Mouse (Mus musculus): Measurements from ENCODE around the gene Slc45a2.
"Not testable (repeated sequence)": the region's sequence is repeated elsewhere in the genome, so short reads cannot be mapped to it uniquely, and the experiment has no call there.

Slc45a2 gene

DNA sequence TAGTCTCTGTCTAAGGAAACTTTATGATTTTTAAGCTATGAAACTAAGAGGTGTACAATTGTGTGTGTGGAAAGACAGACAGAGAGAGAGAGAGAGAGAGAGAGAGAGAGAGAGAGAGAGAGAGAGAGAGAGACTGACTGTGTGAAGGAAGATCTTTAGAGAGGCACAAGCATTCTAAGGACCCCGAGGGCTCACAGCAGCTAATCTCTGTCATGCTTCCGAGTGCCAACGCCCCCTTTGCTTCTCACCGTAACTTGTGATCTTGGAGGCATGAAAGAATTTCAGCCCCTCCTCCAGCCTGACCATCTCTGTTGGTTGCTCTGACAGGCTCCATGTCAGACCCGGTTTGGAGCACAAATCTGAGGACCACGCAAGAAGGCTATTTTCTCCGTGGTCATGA is at the start of gene Slc45a2:
Gene Slc45a2, plus strand, starts transcription at position 301 of the 400 bp plus-strand sequence.
- DNase-seq = no peak

- DNase-seq = no peak
Measured at GRCm38 (mm10) chr15:10951951-10952759, 48.4 kb upstream of the Slc45a2 start, which contains the start of gene C1qtnf3. Gene C1qtnf3, plus strand, starts transcription at chr15:10952332.

DNA sequence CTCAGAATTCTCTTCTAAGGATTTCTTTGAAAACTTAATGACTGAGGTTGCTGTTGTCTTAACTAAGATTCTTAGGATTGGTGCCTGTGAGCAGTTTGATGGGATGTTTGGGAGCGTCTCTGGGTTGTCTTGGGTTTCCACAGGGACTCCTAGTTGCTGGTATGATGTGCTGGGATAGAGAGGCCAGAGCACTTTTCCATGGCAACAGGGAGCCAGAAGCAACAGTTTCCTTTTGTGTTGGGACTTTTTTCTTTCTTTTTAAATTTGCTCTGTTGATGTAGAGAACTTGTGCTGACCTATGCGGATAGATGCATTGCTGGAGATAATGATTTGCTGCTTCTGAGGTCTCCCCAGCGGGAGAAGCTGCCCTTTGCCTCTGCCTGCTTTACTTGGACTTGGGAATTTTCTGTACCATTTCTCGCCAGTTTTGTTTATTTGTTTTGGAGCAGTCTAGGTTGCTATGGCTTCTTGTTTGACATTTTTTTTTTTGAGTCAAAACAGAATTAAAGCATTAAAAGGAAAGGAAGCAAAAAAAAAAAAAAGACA is 47.7 kb upstream of the Slc45a2 start:
- DNase-seq = no peak

DNA sequence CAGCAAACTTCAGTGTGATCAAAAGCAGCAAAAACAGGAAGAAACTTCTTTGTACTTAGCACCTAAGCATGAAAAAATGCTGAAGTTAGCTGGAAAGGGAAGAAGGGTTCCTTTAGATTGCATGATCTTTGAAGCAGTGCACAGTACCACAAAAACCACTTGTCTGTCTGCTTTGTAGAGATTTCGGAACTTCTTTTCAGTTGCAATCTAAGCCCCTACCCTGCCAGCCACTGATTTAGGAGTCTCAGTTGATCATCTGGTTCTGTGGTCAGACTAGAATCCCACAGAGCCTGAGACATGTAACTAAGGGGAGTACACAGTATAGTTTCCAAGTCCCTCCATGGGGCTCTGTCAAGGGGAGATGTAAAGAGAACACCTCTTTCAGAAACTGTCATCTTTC is 47.1 kb upstream of the Slc45a2 start:
- DNase-seq = no peak

GRCm38 (mm10) chr15:10954381-10955016 is 46.0 kb upstream of the Slc45a2 start:
- DNase-seq = no peak

DNA sequence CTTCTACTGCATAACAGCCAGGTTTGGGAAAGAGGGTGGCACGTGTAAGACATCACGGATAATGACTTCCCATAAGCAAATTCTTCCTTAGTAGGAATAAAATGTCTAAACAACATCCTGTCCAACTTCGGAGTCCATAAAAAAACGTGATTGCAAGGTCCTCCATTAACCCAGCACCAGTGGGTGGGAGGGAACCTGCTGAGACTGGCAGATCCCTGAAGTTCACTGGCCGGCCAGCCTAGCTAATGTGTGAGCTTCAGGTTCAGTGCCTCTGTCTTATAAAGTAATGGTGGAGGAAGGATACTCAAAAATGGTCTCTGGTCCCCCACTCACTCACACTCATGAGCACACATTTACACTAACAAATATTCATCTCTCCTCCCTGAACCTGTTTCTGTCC is 45.4 kb upstream of the Slc45a2 start:
- DNase-seq = no peak

GRCm38 (mm10) chr15:10956706-10957105 is 43.8 kb upstream of the Slc45a2 start:
- no peak for DNase-seq

- no peak for DNase-seq
Measured at GRCm38 (mm10) chr15:10959277-10960026, 41.1 kb upstream of the Slc45a2 start.

DNA sequence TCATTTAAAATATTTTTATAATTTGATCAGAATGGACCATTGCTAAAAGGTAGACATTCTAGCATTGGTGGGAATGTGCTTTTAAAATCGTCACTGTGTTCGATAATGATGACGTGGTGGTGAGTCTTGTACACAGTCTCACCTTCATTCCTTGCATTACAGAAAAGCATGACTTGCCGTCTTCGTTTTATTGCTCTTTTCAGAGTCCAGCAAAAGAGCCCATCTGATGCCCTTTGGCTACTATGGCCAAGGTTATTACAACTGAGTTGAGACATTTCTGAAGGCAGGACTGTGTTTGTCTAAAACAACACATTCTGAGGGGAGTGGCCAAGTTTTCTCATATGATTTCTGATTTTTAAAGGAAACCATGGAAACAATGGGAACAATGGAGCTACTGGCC is 40.3 kb upstream of the Slc45a2 start:
- no peak for DNase-seq

- DNase-seq = no peak
Measured at GRCm38 (mm10) chr15:10962601-10963000, 37.9 kb upstream of the Slc45a2 start.

DNA sequence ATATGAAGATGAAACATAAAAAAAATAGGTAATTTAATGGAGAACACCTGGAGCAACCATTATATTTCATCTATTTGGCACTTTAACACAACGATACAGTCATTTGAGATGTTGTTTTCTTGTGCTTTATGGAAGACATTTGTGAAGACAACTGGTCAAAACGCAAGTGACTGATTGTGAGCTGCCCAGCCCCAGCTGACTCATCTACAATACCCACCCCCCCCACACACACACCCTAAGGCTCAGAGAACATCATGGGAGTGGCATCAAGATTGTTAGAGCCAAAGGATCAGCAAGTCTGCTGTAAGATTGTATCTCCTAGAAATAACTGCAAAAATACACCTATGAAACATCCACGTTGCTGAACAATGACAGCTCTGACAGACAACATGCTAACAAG is 31.1 kb upstream of the Slc45a2 start:
- DNase-seq = no peak

DNA sequence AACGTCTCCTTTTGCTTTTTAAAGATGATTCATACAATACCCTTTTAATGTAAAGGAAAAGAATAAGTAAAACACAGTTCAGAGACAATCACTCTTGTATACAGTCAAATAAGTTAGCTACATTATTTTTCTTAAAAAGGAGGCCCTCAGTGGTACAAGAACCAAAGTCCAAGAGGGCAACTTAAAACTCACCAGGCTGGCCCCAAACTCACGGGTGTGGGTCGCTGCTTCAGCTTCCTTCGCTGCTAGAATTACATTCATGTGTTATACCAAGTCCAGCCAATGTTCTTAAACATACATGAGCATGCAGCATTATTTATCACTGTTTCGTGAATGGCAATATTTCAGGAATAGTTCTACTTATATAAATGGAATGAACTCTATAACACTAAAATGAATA is 29.7 kb upstream of the Slc45a2 start:
- no peak for DNase-seq

GRCm38 (mm10) chr15:10977151-10977550 is 23.4 kb upstream of the Slc45a2 start:
- DNase-seq = no peak

DNA sequence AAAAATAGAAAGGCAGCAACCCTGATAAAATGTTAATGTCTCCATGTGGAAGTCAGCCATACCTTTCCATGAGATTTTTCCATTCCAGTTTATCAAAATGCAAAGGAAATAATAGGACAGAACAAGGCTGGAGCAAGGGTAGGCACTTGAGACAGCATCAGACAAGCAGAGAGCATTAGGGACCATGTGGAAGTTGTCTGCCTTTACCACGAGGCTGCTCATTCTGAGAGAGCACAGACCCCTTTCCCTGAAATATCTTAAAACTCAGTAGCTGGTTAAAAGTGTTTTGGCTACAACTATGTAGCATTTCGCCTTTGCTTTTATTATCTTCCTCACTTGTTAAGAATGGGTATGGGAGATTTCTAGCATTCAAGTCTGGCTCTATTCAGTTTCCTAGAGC is 19.8 kb upstream of the Slc45a2 start:
- no peak for DNase-seq

DNA sequence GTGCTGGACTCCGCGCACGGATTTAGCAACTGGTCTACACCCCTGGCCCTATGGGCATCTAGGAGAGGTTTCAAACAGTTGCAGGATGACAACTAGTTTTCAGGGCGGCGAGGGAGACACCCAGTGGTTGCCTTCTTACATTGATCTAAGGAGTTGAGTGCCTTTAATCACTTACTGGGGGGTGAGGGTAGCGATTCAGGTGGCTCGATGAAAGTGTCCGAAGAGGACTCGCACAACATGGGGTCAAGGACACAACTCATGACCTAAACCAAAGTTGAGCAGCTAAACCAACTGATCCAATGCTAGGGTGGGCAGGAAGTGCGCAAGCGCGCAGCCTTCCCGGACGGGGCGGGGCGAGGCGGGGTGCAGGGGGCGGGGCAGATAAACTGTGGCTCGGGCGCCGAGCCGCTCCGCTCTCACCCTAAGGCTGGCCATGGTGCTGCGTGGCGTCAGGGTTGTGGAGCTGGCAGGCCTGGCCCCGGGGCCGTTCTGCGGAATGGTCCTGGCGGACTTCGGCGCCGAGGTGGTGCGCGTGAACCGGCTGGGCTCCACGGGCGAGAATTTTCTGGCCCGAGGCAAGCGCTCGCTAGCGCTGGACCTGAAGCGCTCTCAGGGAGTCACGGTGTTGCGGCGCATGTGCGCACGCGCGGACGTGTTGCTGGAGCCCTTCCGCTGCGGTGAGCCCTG is 19.0 kb upstream of the Slc45a2 start, which contains the start of gene Amacr:
Gene Amacr, plus strand, starts transcription at position 380 of the 687 bp plus-strand sequence.
- DNase-seq = peak; percentile 90

DNA sequence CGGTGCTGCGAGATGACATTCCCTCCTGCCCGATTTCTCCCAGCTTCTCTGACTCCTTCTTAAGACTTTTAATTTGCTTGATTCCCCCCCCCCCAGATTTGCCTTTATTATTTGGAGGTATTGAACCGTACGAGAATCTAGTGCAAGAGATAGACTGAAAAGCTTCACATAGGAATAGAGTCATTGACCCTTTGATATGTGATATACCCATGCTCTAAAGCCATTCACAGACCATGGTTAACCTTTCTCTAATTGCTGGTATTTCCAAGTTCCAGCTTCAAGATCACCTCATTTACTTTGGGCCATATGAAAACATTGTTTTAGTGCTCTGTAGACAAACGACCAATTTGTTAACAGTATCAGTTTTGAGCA is 18.5 kb upstream of the Slc45a2 start:
- no peak for DNase-seq

DNA sequence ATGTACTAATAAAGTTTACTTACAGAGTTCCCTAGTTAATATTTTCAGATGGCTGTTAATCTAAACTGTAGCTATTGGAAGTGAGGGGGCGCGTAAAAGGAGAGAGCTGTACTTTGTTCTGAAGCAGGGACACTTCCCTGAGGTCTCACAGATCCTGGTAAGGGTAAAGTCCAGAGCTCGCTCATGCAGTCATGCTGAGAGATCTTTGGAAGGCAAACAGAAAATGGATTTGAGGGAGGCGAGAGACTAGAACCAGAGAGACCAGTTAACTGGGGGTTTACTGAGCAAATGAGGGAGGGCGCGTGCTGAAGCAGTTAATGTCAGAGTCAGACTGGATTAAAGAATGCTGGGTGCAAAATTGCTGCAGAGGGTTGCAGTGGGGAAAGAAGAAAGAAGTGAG is 14.8 kb upstream of the Slc45a2 start:
- no peak for DNase-seq

- DNase-seq = not testable (repeated sequence)
Measured at GRCm38 (mm10) chr15:10986477-10986876, 14.0 kb upstream of the Slc45a2 start.

DNA sequence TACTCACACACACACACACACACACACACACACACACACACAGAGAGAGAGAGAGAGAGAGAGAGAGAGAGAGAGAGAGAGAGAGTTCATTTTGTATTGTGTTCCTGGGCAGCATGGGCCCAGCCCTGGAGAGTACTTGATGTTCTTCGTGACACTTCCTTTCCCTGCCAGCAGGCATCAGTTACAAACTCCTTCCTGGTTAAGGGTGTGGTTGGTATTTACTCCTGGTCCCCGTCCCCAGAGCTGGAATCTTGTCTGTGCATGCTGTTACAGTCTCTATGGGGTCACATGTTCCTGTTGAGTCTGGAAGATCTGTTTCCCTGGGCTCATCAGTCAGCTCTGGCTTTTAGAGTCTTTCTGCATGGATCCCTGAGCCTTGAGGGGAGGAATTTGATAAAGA is 10.1 kb upstream of the Slc45a2 start:
- no peak for DNase-seq

DNA sequence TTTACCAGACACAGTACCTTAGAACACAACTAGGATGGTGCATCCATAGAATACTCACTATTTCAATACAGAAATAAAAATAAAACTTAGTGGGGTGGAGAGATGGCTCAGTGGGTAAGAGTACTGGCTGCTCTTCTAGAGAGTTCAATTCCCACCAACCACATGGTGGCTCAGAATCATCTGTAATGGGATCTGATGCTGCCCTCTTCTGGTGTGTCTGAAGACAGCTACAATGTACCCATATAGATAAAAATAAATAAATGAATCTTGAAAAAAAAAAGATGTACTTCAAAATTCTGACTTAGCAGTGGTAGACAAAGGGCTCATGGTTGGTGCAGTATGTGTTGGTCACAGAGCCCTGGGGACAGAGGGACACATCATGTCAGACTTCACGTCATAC is 9.0 kb upstream of the Slc45a2 start:
- no peak for DNase-seq

DNA sequence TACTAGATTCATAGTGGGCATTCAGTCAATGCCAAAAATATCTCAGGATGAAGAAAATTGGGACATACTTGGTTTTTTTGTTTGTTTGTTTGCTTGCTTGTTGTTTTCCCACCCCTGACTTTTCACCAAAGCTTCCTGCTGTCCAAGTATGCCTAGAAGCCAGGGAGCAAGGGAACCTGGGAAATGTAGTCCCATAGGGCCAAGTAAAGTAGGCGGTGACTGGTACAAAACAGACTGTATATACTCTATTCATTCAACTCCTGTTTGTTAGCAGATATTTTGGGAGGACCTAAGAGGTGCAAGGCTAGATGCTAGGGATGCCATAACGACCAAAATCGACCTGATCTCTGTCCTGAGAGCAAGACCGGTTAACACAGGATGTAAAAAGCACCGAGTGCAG is 689 bp upstream of the Slc45a2 start:
- no peak for DNase-seq

GRCm38 (mm10) chr15:11003791-11004190 is 3.3 kb downstream of the Slc45a2 start:
- no peak for DNase-seq

DNA sequence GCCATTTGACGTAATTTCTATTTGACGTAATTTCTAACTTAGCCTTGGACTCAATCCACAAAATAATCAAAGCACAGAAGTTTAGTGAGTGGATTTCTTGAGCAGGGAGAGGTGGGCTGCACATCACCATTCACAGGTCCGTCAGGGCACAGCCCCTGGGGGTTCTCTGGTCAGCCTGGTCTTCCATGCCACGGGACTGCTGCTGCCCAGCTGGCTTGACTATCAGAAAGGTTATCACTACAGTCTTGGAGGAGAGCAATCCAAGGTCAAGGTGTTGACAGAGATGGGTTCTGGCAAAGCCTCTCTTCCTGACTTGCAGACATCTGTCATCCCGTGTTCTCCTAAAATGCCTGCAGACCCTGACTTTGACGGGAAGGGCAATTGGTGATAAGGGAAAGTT is 4.1 kb downstream of the Slc45a2 start:
- DNase-seq = no peak
